Mouse (Mus musculus): ENCODE measurements around the gene Olfr640.

- TF ChIP-seq TAL1 (IDR thresholded peaks at IDR 0.05; ENCODE audit: low read length) (no peak), GATA1 (IDR thresholded peaks at IDR 0.05; ENCODE audit: low read length) (no peak)
Observed at GRCm38 (mm10) chr7:104018953-104019352, 6.4 kb downstream of the Olfr640 start.
